Mouse (Mus musculus) hindbrain, postnatal 0 days (tissue): ENCODE measurements at regions not wholly inside any gene's neighbourhood (a gene's known extent, or its start where the extent isn't known, plus 50 kb on each side); places are given as distances from the start of the nearest gene placed in this dataset.

ENCODE experiments used
- ATAC-seq: fragments of 200-750 bp; cut with Nextera tagmentation; 2 replicates; pipeline ENCODE4 v1.8.0; 2017; ENCODE audit warnings: mild to moderate bottlenecking, moderate TSS enrichment, moderate library complexity
- DNase-seq: peaks from one replicate; pipeline ENCODE4 v3.0.0-alpha.2; 2015; ENCODE audit warnings: low spot score
- H3K27ac ChIP-seq: fragments of 300-500 bp; sonication (generic); 2 replicates; pipeline ENCODE4 v1.5.1; 2014; ENCODE audit warnings: mild to moderate bottlenecking
- H3K27me3 ChIP-seq: fragments of 300-500 bp; sonication (generic); 2 replicates; pipeline ENCODE4 v1.6.1; 2014; ENCODE audit warnings: low read length, mixed read lengths; ENCODE audit not compliant: insufficient read depth
- H3K36me3 ChIP-seq: fragments of 300-500 bp; sonication (generic); 2 replicates; pipeline ENCODE4 v1.6.1; 2014; ENCODE audit warnings: low read length, mixed read lengths; ENCODE audit not compliant: insufficient read depth
- H3K4me1 ChIP-seq: fragments of 300-500 bp; sonication (generic); 2 replicates; pipeline ENCODE4 v1.6.1; 2014; ENCODE audit warnings: antibody characterized with exemption, low read length, mixed read lengths; ENCODE audit not compliant: insufficient read depth
- H3K4me2 ChIP-seq: fragments of 300-500 bp; sonication (generic); 2 replicates; pipeline ENCODE4 v1.6.1; 2014; ENCODE audit warnings: low read depth, mild to moderate bottlenecking, low read length, moderate library complexity, mixed read lengths
- H3K4me3 ChIP-seq: fragments of 300-500 bp; sonication (generic); 2 replicates; pipeline ENCODE4 v1.5.1; 2014; ENCODE audit warnings: low read length
- H3K9ac ChIP-seq: fragments of 300-500 bp; sonication (generic); replicated peaks from 2 replicates; pipeline ENCODE4 v1.6.1; 2014; ENCODE audit warnings: mild to moderate bottlenecking, low read length, moderate library complexity, mixed read lengths
- H3K9me3 ChIP-seq: fragments of 300-500 bp; sonication (generic); 2 replicates; pipeline ENCODE4 v1.6.1; 2016; ENCODE audit warnings: low read length, mixed read lengths
- CTCF ChIP-seq: IDR thresholded peaks from 2 replicates; pipeline ENCODE4 v1.5.1; 2016; ENCODE audit warnings: antibody characterized with exemption, control low read depth, low read depth
- WGBS: fragments of 180-500 bp; shearing (Covaris S2); extraction: QIAGEN DNeasy Blood & Tissue Kit; methylation state at CpG from one replicate; pipeline ENCODE4 v1.1.7; 2014; 5-methylcytosine and 5-hydroxymethylcytosine counted together

DNA sequence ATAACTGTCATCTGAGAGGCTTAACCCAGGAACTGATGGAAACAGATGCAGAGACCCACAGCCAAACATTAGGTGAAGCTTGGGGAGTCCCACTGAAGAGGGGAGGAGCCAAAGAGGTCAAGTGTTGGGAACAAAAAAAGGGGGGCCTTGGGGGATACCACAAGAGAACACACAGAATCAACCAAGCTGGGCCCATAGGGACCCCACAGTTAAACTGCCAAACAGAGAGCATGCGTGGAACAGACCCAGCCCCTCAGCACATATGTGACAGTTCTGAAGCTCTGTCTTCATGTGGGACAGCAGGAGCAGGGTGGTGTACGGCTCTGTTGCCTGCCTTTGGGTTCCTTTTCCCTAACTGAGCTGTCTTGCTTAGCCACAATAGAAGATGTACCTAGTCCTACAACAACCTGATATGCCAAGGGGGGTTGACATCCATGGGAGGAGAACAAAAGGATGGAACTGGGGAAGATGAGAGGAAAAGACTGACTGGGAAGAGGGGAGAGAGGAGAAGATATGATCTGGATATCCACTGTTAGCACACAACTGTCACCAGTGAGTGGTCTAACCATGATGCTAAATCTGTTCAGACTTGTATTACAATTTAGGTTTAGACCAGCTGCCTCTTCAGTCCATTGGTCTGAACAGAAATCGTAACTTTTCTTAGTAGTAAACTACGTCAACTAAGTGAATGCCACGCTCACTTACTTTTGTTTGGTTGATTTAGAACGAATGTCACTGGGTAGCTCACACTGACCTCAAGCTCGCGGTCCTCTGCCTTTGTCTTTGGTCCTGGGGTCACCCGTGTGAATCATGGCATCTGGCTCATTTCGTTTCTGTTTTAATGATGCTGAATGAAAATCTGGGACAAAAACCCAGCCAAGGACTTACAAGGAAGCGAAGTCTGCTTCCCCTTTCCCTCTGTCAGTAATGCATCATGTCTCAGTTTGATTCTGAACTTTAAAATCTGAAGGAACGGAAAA lies 83.3 kb upstream of the Ralgps2 start:
- ATAC-seq (no peak), DNase-seq (no peak)
- H3K36me3 ChIP-seq: no peaks in the 10 kb centered on the region
- H3K9me3 ChIP-seq: no peaks in the 10 kb centered on the region
- H3K27me3 ChIP-seq: no peaks in the 10 kb centered on the region
- H3K4me1 ChIP-seq: no peaks in the 10 kb centered on the region
- no peak overlapping the region for H3K4me2 ChIP-seq
- H3K27ac ChIP-seq: no peak overlapping the region
- no peak overlapping the region for H3K4me3 ChIP-seq
- WGBS: 62% methylated on average over 12 of the region's 12 CpGs
- no peak for TF ChIP-seq CTCF
- H3K9ac ChIP-seq: no peak overlapping the region

DNA sequence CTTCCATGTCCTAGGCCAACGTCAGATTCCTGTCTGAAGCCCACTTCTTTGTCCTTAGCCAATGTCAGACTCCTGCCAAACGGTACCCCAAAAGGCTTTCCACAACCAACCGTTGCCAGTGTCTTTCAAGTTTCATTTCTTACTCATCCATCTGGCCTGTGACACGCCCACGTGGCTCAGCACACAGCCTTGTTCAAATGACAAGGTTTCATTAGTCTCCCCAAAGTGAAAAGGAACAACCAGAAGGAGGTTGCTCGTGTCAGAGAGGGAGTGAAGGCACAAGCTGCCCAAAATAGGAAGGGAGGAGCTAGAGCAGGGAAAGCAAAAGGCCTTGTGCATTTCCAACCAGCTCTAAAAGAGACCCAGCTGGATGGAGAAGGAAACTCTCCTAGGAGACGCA lies 80.5 kb upstream of the Ralgps2 start:
- Histone ChIP-seq H3K27me3 (no peaks in the 10 kb centered on the region), H3K4me3 (no peak overlapping the region), H3K9ac (no peak overlapping the region), H3K4me1 (no peaks in the 10 kb centered on the region), H3K27ac (no peak overlapping the region), H3K9me3 (no peaks in the 10 kb centered on the region), H3K4me2 (no peak overlapping the region), H3K36me3 (no peaks in the 10 kb centered on the region)
- DNase-seq (no peak), ATAC-seq (no peak)
- WGBS: 49% methylated on average over 7 of the region's 7 CpGs
- no peak for TF ChIP-seq CTCF

DNA sequence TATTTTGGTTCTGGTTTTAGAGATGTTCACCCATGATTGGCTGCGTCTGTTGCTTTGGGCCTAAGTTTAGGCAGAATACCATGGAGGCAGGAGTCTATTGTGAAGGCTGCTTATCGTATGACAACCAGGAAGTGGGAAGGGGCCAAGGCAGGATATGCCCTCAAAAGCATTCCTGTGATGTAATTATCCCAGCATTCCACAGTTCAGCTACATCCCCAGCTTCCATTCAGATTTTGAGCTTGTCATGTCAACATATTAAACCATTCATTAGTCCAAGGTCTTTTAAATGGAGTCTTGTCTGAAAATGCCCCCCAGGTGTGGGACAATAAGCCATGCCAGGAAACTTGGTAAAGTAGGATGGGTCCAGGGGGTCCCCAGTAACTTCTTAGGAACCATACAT lies 79.3 kb upstream of the Ralgps2 start:
- TF ChIP-seq CTCF: no peak
- H3K9me3 ChIP-seq: no peaks in the 10 kb centered on the region
- DNase-seq: no peak
- ATAC-seq: no peak
- H3K4me2 ChIP-seq: no peak overlapping the region
- no peaks in the 10 kb centered on the region for H3K36me3 ChIP-seq
- no peaks in the 10 kb centered on the region for H3K27me3 ChIP-seq
- WGBS: 94% methylated on average over 2 of the region's 2 CpGs
- H3K4me1 ChIP-seq: no peaks in the 10 kb centered on the region
- no peak overlapping the region for H3K27ac ChIP-seq
- no peak overlapping the region for H3K9ac ChIP-seq
- H3K4me3 ChIP-seq: no peak overlapping the region

DNA sequence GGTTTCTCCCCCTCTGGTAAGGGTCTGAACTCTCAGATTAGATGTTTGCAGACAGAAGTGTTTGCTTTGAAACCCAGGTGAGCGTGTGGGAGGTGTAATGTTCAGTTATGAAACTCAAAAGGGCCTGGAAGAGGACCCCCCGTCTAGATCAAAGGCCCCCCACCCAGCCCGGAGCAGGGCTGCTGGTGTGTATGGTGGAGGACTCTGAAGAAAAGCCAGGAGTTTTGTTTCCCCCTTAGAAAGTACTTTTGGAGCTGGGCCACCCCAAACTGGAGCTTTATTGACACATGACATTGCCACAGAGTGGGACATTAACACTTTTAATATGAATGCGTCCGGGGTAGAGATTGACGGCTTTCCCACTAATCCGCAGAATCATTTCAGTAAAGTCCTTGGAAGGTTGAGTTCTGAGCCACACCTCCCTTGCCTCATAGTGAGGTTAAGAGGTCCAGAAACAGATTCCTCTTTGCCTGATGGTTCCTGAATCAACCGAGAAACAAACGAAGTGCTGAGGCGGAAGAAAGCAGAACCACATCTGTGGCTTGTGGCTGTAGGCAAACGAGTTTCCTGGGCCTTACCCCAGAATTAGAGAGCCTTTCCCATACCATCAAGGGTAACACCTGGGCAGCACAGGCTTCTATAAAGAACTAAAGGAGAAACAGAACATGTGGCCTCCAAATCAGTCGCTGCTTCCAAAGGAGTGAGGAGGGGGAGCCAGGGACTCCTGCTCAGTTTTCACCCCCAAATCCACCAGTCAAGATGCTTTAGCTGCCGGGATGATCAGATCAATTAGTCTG lies 78.0 kb upstream of the Ralgps2 start:
- DNase-seq: no peak
- WGBS: 70% methylated on average over 13 of the region's 13 CpGs
- no peak for TF ChIP-seq CTCF
- Histone ChIP-seq H3K27me3 (no peaks in the 10 kb centered on the region), H3K4me2 (no peak overlapping the region), H3K4me3 (no peak overlapping the region), H3K9ac (no peak overlapping the region), H3K9me3 (no peaks in the 10 kb centered on the region), H3K27ac (no peak overlapping the region), H3K4me1 (no peaks in the 10 kb centered on the region), H3K36me3 (no peaks in the 10 kb centered on the region)
- no peak for ATAC-seq

DNA sequence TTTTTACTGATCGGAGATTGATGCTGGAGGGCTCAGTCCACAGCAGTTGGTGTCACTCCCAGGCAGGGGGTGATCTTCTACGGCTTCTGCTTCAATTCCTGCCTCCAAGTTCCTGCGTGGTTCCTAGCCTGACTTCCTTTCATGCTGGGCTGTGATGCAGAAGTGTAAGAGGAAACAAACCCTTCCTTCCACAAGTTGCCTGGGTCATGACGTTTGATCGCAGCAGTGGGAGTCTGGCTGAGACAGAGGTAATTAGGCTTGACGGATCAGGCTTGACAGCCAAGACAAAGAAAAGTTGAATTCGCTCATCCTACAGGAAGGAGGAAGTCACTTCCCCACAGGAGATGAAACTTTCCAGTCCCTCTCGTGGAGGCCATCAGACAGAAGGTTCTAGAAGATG lies 77.2 kb upstream of the Ralgps2 start:
- H3K4me2 ChIP-seq: no peak overlapping the region
- 22% methylated on average over 8 of the region's 8 CpGs for WGBS
- ATAC-seq: no peak
- no peaks in the 10 kb centered on the region for H3K36me3 ChIP-seq
- no peak overlapping the region for H3K27ac ChIP-seq
- H3K9me3 ChIP-seq: no peaks in the 10 kb centered on the region
- no peak overlapping the region for H3K4me3 ChIP-seq
- no peak overlapping the region for H3K9ac ChIP-seq
- H3K4me1 ChIP-seq: no peaks in the 10 kb centered on the region
- H3K27me3 ChIP-seq: no peaks in the 10 kb centered on the region
- TF ChIP-seq CTCF: no peak
- DNase-seq: peak; percentile 35

DNA sequence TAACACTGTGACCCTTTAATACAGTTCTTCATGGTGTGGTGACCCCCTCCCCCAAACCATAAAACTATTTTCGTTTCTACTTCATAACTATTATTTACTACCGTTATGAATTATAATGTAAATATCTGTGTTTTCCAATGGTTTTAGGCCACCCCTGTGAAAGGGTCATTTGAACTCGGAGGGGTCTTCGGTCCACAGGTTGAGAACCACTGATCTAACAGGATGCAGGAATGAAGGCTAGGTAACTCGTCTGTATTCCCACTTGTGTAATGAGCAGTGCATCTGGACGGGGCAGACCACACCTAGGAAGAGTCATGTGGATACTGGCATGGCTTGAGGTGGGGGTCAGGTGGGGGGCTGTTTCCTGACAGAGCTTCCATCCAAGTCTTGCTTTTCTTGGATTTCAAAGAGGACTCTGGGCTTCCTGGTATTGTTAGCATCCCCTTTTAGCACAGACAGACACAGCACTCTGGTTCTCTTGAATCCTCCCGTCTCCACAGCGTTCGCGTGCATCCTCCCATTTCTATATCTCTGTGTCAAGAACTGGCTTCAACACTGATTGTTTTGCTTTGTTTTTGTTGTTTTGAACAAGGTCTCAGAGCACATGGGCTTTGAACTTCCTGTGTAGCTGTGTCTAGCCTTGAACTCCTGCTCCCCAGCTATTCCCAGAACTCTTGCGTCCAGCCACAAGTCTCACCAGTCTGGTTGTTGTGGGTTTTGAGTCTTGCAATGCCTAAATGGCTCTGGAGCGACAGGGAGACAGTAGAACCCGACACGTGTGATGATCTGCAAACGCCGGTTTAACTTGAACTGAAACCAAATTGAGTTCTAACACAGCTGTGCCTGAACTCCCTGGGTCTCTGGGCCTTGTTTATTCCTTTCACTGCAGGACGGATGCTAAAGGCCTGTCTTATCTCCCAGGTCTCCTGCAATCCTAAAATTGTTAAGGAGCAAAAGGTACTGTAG lies 75.4 kb upstream of the Ralgps2 start:
- no peaks in the 10 kb centered on the region for H3K36me3 ChIP-seq
- H3K4me1 ChIP-seq: no peaks in the 10 kb centered on the region
- no peaks in the 10 kb centered on the region for H3K9me3 ChIP-seq
- 85% methylated on average over 17 of the region's 17 CpGs for WGBS
- no peak for TF ChIP-seq CTCF
- no peaks in the 10 kb centered on the region for H3K27me3 ChIP-seq
- no peak overlapping the region for H3K4me3 ChIP-seq
- no peak overlapping the region for H3K4me2 ChIP-seq
- no peak for ATAC-seq
- DNase-seq: no peak
- no peak overlapping the region for H3K9ac ChIP-seq
- no peak overlapping the region for H3K27ac ChIP-seq
